Mouse (Mus musculus) CD4-positive naive resting alpha-beta T cell, adult 76 days (primary cell): ENCODE results near the gene Wdr45. TPM values are rescaled to one million over a fixed set of nuclear protein-coding genes. Genes with fewer than 3 reads are reported as not detected.

Experiments
- total RNA-seq: library from RNA; stranded (reverse); gene quantifications from one replicate; pipeline ENCODE4 v1.2.4, GENCODE M21; 2023

The Wdr45 gene
- 131 TPM for total RNA-seq

DNA sequence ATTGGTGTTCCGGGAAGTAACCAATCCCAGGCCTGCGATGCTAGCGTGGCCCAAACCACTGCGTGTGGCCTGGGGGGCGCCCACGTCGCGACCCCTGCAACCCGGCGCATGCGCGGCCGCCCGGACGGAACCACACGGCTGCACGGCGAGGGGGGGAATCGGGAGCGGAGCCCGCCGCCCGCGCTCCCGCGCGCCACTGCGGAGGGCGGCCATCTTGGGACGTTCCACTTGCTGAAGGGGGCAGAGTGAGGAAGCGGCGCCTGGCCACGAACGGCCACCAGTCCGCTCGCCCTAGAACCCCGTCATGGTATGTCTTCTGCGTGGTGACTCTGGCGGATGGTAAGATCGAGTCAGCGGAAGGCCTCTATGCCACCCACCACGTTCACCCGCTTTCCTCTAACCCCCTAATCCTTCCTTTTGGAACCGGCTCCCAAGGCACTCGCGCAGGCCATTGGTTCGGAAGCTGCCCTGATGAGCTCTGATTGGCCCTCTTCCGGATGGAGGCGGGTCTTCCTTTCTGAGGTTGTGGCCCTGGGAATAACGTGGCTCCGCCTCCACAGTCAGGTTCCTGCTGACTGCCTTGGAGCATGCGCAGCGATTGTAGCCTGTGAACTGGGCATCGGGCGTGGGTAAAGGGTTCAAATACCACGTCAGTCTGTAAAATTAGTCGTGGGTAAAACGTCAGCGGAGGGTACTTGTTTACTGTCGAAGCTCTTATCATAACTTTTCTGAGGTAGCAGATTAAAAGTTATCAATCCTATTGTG lies at the start of gene Wdr45:
Wdr45 (plus strand) TSS at position 199 of the 765 bp plus-strand sequence.

DNA sequence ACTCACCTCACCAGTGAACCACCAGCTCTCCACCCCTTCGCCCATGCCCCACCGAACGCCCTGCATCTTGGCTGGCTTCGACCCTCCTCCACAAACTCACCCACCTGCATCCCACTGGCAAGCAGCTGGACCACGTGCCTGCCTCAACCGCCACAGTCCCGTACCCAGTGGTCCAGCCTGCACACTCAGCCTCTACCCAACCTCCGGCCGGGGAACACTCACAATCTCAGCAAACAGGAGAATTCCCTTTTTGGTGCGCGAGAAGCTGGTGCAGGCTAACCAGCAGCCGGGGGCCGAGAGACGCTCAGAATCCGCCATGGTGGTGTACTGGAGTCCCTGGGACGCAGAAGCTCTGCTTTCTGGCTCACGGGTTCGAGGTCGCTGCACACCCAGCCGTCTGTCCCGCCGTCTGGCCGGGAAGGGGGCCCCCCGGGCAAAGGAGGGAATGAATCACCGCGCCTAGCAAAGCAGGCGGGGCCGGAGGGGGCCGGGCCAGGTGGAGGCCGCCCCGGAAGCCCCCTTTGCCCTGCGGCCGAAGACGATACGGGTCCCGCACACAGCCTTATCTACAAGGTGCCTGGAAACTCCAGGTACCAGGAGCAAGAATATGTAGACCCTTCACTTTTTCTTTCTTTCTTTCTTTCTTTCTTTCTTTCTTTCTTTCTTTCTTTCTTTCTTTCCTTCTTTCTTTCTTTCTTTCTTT lies 43.1 kb upstream of the Wdr45 start, which contains the start of gene Plp2:
Plp2 (minus strand) TSS at position 470 of the 703 bp plus-strand sequence.

DNA sequence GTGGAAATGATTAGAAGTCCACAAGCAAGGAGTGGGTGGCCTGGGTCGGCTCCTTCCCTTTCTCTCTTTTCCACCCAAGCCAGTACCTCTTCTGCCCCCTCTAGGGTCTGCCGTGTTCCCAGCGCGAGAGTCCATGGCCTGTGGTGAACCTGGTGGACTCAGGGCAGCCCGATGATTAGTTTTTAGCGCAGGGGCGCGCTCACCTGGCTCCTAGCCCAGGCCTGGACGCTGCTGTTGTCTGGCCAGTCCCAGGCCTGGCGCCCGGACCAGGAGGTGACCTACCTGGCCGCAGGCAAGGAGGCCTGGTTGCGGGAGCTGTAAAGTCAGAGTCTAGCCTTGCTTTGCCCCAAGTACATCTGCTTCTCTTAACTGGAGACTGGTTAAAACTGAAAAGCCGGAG lies 33.3 kb upstream of the Wdr45 start, which contains the start of gene Magix:
Magix (minus strand) TSS at position 388 of the 400 bp plus-strand sequence.

DNA sequence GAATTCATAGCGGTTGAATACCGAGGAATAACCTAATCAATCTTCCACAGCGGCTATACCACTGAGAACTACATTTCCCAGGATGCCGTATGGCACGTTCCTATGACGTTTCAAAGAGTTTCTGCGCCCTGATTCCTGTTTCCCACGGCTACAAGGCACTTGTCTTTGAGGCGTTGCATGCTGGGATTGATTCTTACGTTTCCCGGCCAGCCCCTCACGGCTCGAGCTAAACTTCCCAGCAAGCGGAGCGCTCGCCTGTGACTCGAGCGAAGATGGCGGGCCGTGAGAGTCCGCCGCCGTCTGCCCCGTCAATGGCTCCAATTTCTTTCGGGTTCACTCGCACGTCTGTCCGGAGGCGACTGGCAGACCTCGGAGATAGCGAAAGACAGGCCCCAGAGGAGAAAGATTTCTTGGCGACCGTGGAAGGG lies 17.2 kb upstream of the Wdr45 start, which contains the start of gene Gpkow:
Gpkow (plus strand) TSS at position 178 of the 428 bp plus-strand sequence.

DNA sequence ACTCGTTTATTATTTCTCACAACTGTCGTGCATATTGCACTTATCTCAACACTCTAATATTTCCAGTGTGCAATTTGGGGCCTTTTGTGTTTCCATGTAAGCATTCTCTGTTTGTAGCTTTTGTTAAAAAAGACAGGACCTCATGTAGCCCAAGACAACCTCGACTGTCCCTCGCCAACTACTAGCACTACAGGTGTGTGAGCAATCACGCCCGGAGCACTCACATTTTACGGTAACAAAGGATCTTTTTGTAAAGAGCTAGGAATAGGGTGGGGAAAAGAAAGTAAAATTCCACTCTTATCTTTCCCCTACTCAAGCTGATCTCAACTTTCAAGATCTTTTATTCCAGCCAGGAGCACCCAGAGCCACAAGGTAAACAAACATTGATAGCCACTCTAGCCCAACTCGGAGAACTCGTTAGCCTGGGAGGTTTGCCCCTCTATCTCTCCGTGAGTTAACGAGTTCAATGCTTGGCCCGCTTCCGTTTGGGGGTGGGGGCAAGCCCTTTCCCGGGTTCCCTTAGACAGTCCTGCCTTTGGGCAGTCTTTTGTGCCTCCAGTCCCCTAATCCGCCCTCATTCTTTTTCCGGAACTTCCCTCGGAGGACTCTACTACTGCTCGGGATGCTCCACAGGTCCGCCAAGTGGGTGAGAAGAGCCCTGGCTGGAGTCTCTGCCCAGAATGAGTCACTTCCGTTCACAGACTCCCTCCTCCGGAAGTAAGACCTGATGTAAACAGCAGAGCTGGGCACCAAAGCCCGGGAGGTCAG lies 7.6 kb downstream of the Wdr45 start, which contains the start of gene Gm45208:
Gm45208 (plus strand) TSS at position 732 of the 768 bp plus-strand sequence.

DNA sequence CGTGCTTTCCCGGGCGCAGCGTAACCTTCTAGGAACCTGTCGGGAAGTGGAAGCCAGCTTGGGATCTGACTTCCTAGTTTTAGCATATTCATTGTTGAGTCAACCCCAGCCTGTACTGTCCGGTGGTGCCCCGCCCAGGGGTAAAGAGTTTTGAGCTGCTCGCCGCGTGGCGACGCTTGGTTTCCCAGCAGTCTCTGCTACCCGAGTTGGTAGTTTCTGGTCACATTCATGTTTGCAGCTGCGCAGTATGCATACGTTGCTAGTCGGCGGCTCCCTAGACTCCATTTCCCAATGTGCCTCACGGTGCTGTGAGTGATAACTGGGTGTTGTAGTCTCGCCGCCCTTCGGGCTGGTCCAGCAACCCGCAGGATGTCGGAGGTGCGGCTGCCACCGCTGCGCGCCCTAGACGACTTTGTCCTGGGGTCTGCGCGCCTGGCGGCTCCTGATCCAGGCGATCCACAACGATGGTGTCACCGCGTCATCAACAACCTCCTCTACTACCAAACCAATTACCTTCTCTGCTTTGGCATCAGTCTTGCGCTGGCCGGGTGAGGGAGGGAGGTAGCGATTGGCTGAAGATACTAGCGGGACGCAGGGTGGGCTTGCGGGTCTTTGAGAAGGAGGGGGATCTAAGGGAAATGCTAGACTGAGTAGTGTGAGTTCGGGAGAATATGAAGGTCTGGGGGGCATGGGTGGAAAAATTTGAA lies 14.2 kb downstream of the Wdr45 start, which contains the start of gene Praf2:
Praf2 (plus strand) TSS at position 225 of the 707 bp plus-strand sequence.

DNA sequence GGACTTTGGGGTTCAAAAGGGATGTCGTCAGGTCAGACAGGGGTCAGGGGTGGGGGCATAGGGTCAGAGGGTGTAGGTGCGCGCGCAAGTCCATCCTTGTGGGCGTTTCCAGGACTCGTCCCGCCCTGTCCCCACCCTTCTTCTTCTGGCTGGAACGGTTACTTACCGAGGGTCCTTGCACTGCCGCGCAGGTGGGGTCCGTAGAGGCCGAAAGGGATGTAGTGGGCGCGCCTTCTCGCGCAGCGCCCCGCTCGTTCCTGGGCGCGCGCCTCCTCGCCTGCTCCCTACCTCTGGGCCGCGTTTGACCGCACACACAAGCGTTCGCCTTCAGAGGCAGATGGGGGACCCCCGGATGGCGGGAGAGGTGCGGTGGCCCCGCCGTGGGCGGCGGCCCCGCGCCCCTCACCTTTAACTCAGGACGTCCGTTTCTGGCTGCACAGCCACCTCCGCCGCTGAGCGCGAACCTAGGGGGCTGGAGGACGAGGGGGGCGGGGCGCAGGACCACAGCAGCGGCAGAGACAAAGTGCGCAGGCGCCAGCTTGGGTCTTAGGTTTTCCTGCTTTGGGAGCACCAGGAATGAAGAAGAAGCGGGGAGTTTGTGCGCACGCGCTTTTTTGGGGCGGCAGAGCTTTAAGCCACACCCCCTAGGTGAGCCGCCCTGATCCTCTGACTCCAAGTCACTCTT lies 36.4 kb downstream of the Wdr45 start, which contains the start of gene Ccdc120:
Ccdc120 (minus strand) TSS at position 474 of the 685 bp plus-strand sequence.

DNA sequence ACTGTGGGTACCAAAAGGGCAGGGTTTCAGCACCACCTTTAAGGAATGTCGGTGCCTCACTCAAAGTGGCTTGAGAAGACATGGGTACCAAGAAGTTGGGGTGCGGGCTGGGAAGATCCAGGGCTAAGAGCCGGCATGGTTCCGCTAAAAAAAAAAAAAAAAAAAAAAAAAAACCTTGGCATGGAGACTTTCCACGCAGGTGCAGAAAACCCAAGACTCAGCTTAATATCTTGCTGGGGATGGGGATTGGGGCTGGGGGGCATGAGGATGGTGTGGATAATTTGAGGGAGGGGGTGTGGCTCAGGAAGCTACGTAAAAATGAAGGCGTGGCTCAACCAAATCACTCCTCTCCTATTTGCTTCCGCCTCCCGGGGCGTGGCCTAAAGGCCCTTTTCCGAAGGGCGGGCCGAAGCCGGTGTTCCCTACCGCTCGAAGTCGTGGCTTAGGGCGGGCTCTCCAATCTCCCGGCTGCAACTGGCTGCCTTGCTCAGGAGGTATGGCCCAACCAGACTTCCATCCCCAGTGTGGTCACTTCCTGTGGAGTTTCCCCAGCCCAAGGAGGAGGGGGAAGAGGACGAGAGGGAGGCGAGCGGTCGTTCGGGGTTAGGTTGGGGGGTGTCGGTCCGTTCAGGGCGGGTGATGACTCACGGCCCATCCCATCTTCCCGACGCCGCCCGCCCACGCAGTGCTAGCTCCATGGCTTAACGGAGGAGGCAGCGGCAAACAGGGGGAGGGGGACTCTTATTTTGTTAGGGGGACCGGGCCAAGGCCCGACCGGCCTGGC lies 48.2 kb downstream of the Wdr45 start, which contains the start of gene Tfe3:
Tfe3 (plus strand) TSS at position 424 of the 784 bp plus-strand sequence.

Other genes with a start within 250 kb of the Wdr45 start
- 8.7 TPM for gene Foxp3, start 140.7 kb upstream of the Wdr45 start, total RNA-seq
- 21.7 TPM for gene Ppp1r3f, start 140.1 kb upstream of the Wdr45 start, total RNA-seq
- 33.1 TPM for gene Ccdc22, start 108.8 kb upstream of the Wdr45 start, total RNA-seq
- gene Cacna1f, start 107.2 kb upstream of the Wdr45 start, total RNA-seq, result not detected
- gene Syp, start 75.9 kb upstream of the Wdr45 start, total RNA-seq, result 0.79 TPM
- 29.9 TPM for gene Prickle3, start 57.1 kb upstream of the Wdr45 start, total RNA-seq
- gene Plp2, start 42.9 kb upstream of the Wdr45 start, total RNA-seq, result 35.7 TPM
- gene Magix, start 33.1 kb upstream of the Wdr45 start, total RNA-seq, result not detected
- 47.4 TPM for gene Gpkow, start 17.2 kb upstream of the Wdr45 start, total RNA-seq
- not detected for gene Gm45208, start 7.9 kb downstream of the Wdr45 start, total RNA-seq
- gene Praf2, start 14.1 kb downstream of the Wdr45 start, total RNA-seq, result 13.0 TPM
- not detected for gene Ccdc120, start 36.6 kb downstream of the Wdr45 start, total RNA-seq
- 23.5 TPM for gene Tfe3, start 48.2 kb downstream of the Wdr45 start, total RNA-seq
- 151 TPM for gene Gripap1, start 75.4 kb downstream of the Wdr45 start, total RNA-seq
- 1.4 TPM for gene Kcnd1, start 108.0 kb downstream of the Wdr45 start, total RNA-seq
- gene Otud5, start 127.0 kb downstream of the Wdr45 start, total RNA-seq, result 191 TPM
- gene Pim2, start 163.9 kb downstream of the Wdr45 start, total RNA-seq, result 44.6 TPM
- 19.1 TPM for gene Slc35a2, start 169.7 kb downstream of the Wdr45 start, total RNA-seq
- 70.6 TPM for gene Pqbp1, start 184.9 kb downstream of the Wdr45 start, total RNA-seq
- gene Timm17b, start 185.0 kb downstream of the Wdr45 start, total RNA-seq, result 25.7 TPM
- gene Gm10491, start 193.5 kb downstream of the Wdr45 start, total RNA-seq, result not detected
- gene Gm10490, start 195.2 kb downstream of the Wdr45 start, total RNA-seq, result not detected
- gene Pcsk1n, start 205.5 kb downstream of the Wdr45 start, total RNA-seq, result not detected
- not detected for gene Eras, start 214.3 kb downstream of the Wdr45 start, total RNA-seq
- 17.4 TPM for gene Hdac6, start 233.6 kb downstream of the Wdr45 start, total RNA-seq